Mouse (Mus musculus) stomach, postnatal 0 days (tissue): ENCODE results near the gene Ddx19b.

Source experiments
- CTCF ChIP-seq: IDR thresholded peaks from 2 replicates; pipeline ENCODE4 v1.5.1; 2016; ENCODE audit warnings: antibody characterized with exemption, low read depth, mild to moderate bottlenecking, moderate library complexity
- EP300 ChIP-seq: optimal IDR thresholded peaks from 2 replicates; pipeline ENCODE3; 2016; ENCODE audit warnings: antibody characterized with exemption

DNA sequence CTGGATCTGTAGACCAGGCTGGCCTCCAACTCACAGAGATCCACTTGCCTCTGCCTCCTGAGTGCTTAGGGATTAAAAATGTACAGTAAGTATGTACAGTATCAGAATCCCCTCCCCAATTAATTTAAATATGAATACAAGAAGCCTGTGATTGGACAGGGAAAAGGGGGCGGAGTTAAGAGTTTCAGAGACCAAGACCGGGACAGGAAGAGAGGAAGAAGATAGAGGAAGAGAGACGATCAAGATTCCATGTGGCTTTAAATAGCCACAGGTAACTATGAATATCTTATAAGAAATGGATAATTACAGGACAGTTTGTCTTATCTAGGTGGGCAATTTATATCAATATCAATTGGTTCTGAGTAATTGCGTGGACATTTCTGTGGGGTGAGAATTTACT is 2.0 kb downstream of the Ddx19b start:
- TF ChIP-seq CTCF (no peak), EP300 (no peak)
